Mouse (Mus musculus): ENCODE data around the gene Rpp21.

GRCm38 (mm10) chr17:36226921-36227320, 30.9 kb downstream of the Rpp21 start:
- TF ChIP-seq CTCF (IDR thresholded peaks at IDR 0.05) (peak; percentile 64), EP300 (IDR thresholded peaks at IDR 0.05) (no peak)
